Mouse (Mus musculus): ENCODE results near the gene Apol9a.

Gene Apol9a

DNA sequence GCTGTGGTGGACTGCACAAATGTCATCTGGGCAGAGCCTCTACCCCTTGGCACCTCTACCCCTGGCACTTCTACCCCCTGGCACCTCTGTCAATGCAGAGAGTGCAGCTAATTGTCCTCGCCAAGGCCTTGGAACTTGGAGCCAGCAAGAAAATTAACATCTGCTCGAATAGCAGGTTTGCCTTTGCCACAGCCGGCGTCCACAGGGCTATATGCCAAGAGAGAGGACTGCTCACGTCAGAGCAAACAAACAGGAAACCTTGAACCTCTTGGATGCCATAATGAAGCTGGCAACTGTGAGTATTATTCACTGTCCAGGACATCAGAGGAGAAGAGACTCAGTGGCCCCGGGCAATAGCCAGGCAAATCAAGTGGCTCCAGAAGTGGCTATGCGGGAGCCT lies 34.0 kb downstream of the Apol9a start:
- DNase-seq = peak; percentile 82 to 87

DNA sequence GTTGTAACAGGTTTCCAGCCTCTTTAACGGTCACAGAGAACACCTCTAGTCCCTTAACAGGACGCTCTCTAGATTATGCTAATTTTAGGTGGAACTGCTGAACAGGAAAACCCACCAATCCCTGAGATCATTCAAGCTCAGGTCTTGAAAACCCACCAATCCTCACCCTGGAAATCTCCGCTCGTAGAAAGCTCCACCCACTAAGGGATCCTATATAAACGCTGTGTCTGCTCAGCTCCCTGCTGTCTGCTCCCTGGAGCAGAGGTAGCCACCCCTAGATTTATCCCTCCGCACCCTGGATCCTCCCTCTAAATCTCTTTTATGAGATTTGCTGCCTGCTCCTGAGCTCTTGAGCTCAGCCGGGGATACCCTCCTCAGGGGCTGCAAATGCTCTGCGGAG lies 40.3 kb downstream of the Apol9a start:
- DNase-seq = no peak

DNA sequence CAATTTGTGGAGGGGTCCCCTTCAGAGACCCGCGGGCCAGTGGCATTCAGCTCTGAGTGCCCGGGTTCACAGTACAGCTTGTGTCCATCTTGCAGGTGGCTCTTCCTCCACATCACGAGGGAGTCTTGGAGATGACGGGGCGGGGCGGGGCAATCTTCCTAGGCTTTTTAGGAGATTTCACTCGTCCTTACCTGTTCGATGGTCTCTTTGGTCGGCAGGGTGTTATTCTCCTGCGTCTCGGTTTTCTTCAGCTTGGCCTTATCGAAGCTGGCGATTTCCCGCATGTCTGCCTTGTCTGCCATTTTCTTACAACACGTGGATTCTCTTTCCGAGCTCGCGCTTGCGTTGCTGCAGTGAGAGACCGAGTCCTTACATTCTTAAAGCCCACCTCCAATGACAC lies 41.0 kb downstream of the Apol9a start:
- no peak for DNase-seq

DNA sequence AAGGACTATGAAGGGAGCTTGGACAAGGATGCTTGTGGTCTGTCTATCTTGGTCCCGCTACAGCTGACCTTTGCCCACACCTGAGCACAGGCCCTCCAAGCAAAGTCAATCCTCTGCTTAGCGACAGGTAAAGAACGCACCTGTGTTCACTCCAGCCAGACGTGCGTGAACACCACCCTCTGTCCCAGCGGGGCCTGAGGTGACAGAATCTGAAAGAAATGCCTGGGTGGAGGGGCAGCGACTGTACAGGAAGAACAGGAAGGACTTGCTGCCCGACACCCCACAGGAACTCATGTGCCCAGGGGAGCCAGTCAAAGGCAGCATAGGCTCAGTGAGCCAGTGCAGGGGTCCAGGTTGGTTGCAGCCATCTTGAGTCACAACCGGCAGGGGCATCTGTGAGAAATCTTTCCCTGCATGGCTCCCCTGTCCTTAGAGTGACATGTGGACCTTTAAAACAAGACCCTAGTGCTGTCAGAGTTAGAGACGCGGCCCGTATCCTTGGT lies 42.1 kb downstream of the Apol9a start:
- DNase-seq = peak in 1 of 2 experiments; percentile 23

DNA sequence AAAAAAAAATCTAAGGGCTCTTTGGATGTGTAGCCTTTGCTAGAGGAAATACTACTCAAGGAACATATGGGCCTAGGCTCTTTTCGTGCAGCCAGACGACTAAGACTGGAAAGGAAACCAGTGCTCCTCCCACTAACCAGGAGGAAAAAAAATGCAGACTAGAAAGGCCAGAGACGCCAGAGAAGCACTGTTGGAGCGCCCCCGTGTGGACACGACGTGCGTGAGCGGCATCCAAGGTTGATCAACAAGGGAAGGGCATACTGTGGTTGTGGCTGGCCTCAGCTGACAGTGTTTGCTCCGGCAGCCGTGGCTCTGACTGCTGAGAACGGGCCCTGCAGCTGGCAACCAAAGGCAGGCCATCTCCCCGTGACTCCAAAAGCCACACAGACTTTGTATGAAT lies 42.8 kb downstream of the Apol9a start:
- peak; percentile 98 to 99 for DNase-seq

DNA sequence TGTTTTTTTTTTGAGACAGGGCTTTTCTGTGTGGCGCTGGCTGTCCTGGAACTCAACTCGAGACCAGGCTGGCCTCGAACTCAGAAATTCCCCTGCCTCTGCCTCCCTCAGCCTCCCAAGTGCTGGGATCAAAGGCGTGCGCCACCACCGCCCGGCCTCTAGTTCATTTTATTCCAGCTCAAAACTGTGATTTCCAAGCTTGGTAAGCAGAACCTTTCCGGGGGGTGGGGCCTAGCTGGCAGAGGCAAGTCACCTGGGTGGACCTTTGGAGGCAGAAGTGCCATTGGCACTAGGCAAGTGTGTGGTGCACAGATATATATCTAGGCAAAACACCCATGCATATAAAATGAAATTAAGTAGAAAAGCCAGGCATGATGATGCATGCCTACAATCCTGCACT lies 43.4 kb downstream of the Apol9a start:
- peak in 1 of 2 experiments; percentile 61 for DNase-seq

DNA sequence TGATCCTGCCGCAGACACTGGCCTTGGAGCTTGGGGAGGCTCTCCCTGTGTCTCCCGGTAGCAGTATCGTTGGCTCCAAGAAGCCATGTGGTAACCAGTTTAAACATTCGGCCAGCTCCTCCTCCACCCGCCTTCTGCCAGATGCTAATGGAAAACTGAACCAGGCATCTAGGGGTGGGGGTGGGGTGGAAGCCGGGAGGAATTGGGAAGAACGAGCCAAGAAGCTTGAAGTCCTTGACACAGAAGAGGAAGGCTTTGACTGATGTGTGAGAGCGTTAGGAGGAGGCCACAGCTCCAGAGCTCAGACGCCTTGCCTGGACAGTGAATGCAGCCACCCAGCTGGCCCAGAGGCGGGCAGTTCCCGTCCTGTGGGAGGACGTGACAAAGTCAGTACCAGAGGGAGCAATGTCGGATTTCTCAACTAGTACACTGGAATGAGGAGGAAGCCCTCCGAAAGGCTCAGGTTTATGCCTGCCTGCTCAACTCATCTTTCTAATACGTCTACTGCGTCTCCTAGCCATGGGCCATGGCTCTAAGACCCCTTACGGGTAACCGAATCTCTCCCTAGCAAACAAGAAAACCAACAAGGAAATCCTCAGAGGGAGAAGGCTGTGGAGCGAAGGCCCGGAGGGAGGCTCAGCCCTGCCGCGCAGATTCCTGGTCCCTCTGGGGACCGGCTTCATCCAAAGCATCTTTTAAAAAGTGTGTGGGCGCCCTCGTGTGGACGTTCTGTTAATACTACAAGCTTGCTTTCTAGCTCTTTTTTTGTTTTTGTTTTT lies 44.0 kb downstream of the Apol9a start:
- peak; percentile 94 to 95 for DNase-seq

DNA sequence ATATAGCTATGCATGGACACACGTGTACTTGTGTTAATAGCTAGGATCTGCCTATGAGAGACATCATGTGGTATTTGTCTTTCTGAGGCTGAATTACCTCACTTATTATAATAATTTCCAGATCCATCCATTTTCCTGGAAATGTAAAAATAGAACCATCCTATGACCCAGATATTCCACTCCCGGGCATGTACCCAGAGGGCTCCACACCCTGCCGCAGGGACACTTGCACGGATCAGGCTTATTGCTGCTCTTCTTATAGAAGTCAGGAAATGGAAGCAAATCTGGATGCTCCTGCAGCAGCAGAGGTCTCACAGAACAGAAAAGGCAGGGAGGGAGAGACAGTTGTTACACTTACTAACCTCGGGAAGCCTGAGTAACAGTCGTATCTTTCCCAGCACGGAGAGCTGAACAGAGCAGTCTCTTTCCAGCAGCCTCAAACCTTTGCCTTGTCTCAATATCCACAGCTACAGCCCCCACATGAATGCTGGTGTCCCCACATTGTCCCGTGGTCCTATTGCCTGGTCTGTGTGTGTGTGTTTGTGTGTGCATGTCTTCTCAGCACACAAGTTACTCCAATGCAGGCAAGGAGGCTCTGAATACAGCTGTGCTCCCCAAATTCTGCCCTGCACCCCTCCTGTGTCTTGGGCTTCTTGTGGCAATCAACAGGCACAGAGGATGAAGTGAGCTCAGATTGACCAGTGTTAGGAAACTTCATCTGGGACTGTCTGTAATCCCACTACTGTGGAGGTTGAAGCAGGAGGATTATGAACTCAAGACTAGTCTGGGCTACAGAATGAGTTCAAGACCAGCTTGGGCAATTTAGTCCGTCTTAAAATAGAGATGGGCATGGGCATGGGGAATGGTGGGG lies 45.0 kb downstream of the Apol9a start:
- no peak for DNase-seq

DNA sequence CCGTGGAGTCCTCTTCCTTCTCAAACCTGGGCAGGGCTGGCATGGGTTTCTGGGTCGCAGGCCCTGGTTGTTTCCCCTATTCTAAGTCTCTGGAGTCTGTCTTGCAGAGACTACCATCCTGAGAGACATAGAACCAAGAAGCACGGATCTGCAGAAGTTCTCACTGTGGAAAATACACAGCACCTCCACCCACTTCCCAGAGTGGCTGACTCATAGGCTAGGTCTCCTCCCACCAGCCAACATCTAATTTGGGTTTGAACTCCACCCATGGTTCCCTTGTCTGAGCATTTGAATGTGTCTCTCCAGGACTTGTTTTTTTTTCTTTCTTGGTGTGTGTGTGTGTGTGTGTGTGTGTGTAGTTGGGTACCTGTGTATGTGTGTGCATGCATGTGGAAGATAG lies 46.9 kb downstream of the Apol9a start:
- DNase-seq = no peak

DNA sequence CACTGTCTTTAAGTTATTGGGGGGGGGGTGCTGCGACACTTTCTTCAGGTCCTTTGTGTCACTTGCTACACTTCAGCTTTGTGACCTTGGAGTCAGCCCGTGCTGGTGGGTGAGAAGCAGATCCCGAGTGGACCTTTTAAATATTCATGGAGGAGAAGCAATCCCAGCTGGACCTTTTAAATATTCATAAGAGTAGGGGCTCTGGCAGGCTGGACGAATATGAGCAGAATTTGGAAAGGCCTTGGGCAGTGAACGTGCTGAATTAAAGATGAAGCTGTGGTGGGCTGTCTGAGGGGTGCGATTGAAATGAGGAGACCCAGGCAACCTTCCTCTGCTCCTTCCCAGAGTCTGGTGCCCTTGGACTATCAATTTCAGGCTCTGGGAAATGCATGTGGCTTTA lies 47.4 kb downstream of the Apol9a start:
- DNase-seq = no peak

DNA sequence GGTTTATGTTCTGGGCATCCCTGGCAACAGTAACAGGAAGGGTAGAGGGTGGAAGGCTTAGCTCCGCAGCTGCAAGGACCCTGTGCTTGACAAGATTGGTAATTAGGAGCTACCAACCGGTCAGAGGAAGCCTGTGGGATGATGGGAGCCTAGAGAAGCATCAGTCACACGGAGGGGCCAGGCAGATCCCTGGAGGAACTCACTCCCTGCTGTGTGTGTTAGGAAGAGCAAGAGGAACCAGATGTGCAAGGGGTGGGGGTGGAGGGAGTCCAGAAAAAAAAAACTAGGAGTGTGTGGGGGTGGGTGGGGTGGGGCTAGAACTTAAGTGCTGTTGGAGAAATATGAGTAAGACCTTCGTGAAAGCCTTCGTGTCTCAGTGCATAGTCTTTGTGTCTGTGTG lies 48.0 kb downstream of the Apol9a start:
- DNase-seq = no peak

DNA sequence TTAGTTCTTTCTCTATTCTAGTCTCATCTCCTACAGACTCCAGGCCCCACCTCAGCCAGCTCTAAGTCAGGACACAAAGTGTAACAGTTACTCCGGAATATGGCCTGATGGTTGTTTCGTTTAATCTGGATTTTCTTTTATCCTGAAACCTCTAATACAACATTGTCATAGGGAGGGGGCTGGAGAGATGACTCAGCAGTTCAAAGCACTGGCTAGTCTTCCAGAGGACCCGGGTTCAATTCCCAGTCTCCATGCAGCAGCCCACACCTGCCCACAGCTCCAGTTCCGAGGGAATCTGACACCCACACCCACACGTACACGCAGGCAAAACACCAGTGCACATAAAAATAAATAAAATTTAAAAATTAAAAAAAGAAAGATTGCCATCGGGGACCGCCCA lies 51.0 kb downstream of the Apol9a start:
- DNase-seq = no peak

DNA sequence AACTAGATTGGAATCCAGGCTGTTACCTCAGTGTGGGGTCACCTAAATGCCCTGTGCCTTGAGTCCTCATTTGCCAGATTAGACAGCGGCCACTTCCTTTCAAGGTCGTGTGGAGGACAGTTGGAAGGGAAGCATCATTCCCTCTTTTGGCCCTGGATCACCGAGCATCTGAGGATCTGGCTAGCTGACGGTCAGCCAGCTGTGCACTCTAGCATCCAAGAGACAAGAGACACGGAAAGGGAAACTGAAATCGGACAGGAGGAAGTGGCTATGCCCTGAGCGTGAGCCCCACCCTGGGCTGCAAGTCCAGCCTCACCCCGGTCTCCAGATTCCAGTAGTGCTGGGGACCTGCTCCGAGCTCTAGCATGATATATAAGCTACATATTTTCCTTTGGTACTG lies 51.4 kb downstream of the Apol9a start:
- DNase-seq = peak; percentile 53 to 56

DNA sequence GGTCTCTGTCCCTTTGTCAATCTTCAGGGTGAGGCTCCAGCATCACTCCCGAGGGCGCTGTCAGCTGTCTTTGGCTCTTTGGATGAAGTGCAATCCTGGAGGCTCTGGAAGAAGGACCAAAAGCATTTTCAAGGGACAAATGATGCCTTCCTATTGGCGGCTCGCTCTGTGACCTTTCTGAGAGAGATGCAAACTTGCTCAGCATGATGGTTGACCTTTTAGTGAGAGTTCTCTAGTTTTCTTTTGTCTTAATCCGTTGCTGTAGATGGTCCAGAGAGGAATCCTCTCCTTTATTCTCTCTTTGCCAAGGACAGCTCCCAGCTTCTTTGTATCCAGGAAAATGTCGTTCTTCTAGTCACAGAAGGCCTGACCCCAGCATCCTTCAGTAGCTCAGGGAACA lies 51.9 kb downstream of the Apol9a start:
- DNase-seq = no peak

DNA sequence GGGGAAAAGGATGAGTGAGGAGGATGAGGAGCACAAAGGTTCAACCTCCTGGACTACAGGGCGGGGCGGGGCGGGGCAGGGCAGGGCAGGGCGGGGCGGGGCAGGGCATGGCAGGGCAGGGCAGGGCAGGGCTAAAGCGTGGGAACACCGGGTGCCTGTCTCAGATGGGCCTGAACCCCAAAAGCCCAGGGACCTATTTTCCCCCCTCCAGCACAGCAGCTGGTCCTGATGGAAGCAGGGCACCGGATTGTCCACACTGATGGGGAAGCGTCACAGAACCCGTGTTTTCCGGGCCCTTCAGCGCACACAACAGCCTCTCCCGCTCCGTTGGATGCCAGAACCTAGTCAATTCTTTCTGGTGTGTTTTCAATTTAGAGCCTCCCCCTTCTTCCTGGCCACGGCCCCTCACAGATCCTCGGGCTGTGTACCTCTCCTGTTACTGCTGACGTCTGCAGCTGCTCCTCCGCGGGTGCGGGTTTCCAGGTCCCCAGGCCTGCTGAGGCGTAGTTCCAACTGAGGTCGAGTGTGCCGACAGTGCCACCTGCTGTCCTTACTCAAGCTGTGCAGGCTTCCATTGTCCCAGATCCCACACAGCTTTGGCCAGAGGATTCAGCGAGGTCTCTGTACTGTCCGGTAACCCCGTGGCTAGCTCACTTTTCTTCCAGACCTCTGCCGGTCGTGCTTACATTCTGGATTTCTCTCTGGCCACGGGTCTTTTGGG lies 52.5 kb downstream of the Apol9a start:
- DNase-seq = peak; percentile 95

DNA sequence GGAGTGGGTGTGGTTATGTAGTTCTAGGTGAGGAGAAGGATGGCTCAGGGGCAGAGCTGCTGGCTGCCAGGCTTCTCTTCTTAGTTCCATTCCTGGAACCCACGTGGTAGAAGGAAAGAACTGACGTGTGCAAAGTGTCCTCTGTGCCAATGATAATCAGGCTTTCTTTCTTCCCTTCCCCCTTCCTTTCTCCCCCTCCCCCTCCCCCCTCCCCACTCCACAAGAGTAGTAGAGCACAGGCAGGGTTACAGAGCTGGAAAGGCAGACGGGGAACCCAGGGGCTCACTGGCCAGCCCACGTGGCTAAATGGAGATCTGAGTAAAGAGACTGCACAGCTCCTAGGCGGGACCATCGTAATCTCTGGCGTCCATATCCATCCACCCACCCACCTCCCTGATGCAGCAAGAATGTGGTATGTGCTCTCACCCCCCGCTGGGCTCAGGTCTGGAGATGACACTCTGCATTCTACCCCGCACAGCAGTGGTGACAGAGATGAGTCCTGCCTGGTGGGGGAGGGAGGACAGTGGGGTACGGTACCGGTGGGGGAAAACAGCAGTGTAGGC lies 54.6 kb downstream of the Apol9a start:
- peak; percentile 68 to 70 for DNase-seq

DNA sequence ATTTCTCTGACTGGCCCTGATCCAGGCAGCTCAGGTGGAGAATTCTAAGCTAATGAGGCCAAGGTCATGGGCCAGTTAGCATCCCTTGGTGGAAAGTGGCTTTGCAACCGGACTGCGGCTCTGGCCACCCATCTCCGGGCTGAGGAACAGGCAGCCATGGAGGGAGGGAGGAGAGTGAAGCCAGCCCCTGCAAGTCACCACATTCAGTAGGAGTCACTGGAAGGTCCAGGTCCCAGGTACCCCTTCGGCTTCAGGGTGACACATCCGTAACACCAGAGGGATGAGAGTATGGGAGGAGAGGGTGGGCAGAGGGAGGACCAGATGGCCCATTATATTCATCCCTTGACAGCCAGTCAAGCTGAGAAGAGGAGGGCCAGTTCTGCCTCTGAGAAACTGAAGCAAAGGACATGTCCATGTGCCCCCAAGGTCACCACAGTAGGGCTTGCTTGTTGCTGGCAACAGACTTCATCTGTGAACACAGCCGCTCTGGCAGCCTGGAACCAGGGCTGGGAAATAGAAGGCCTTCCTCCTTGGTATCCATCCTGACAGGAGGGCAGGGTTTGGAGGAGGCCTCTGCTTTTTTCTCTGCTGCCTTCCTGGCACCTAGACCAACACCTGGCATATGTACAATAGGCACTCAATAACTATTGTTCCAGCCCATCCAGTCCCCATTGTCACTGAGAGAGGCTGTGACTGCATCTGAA lies 55.9 kb downstream of the Apol9a start:
- peak; percentile 84 to 86 for DNase-seq

DNA sequence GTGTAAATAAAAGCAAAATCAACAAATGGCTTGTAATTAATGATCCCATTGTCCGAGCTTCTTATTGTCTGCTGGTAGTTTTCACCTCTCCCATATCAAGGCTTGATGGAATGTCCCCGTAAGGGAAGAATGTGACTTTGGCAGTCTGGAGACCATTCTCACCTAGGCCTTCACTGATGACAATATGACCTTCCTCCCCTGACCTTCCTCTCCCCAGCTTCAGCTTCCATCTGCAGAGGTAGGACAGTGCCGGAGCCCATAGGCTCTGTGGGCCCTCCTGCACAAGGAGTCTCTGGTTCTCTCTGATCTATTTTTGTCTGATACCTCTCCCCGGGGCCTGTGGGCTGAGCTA lies 56.5 kb downstream of the Apol9a start:
- DNase-seq = no peak
